22 mouse cellular contexts compared by ENCODE assay signal in genomic region chr10:21581546-21581945, GRCm38 (mm10). TPM values are rescaled to one million over a fixed set of nuclear protein-coding genes. Genes with fewer than 3 reads are reported as not detected.
"Had no signal": no experiment of that assay in that cellular context is flagged by ENCODE, and none has a peak within 500 bp of the region (broad histone marks: within the 10 kb centered on the region; RNA-seq: fewer than 3 reads in every experiment).

No protein-coding gene starts in this region.

- H3K36me3 ChIP-seq: neural tube, embryonic 13.5 days; neural tube, embryonic 15.5 days; stomach, embryonic 15.5 days had no signal

- H3K27ac ChIP-seq: neural tube, embryonic 13.5 days; neural tube, embryonic 15.5 days; stomach, embryonic 15.5 days; stomach, postnatal 0 days had no signal

- H3K4me3 ChIP-seq: neural tube, embryonic 13.5 days; neural tube, embryonic 15.5 days; stomach, embryonic 15.5 days had no signal

- H3K9ac ChIP-seq: neural tube, embryonic 13.5 days; neural tube, embryonic 15.5 days; stomach, embryonic 15.5 days had no signal

- H3K9me3 ChIP-seq: neural tube, embryonic 13.5 days; neural tube, embryonic 15.5 days; stomach, embryonic 15.5 days had no signal

- H3K4me1 ChIP-seq: neural tube, embryonic 13.5 days; neural tube, embryonic 15.5 days; stomach, embryonic 15.5 days had no signal

- H3K27me3 ChIP-seq: neural tube, embryonic 13.5 days; neural tube, embryonic 15.5 days; stomach, embryonic 15.5 days had no signal

- H3K4me2 ChIP-seq: neural tube, embryonic 13.5 days; neural tube, embryonic 15.5 days; stomach, embryonic 15.5 days had no signal

- DNase-seq: retina, postnatal 1 day; right cerebral cortex, adult 18-20 months; right cerebral cortex, postnatal 14 days; right cerebral cortex, postnatal 25 days; right cerebral cortex, postnatal 4 days; spleen, adult 18-20 months; thymus, adult 18-20 months; thymus, adult 2 months; thymus, postnatal 14 days; thymus, postnatal 25 days; thymus, postnatal 36 days; thymus, postnatal 4 days had no signal

RNA-seq across cellular contexts. Expression of gene 1700020N01Rik, which starts 11.4 kb away (rescaled TPM):
- total RNA-seq: neutrophil, adult 5-6 weeks had no signal
- polyA plus RNA-seq: neural tube, embryonic 13.5 days; neural tube, embryonic 14.5 days; neural tube, embryonic 15.5 days; spleen, adult 2 months; stomach, embryonic 14.5 days; stomach, embryonic 15.5 days; stomach, embryonic 16.5 days; stomach, postnatal 0 days; urinary bladder, adult 2 months had no signal
